Mouse (Mus musculus) A20 (cell line): ENCODE data around the gene Hist1h2br.
"Not testable (repeated sequence)": the region's sequence is repeated elsewhere in the genome, so short reads cannot be mapped to it uniquely, and the experiment has no call there.

ENCODE experiments used
- DNase-seq: peaks from one replicate; pipeline ENCODE4 v3.0.0-alpha.2; 2011; ENCODE audit warnings: low read depth, low spot score

Hist1h2br gene

GRCm38 (mm10) chr13:21846356-21846755 is 12.8 kb downstream of the Hist1h2br start:
- DNase-seq = not testable (repeated sequence)

- no peak for DNase-seq
Observed at GRCm38 (mm10) chr13:21847883-21848282, 14.3 kb downstream of the Hist1h2br start.

- not testable (repeated sequence) for DNase-seq
Observed at GRCm38 (mm10) chr13:21850696-21851095, 17.2 kb downstream of the Hist1h2br start.

- DNase-seq = peak; percentile 58
Observed at GRCm38 (mm10) chr13:21852215-21852945, 18.8 kb downstream of the Hist1h2br start.

- peak; percentile 89 for DNase-seq
Observed at GRCm38 (mm10) chr13:21855146-21855545, 21.6 kb downstream of the Hist1h2br start.

- DNase-seq = peak; percentile 81
Observed at GRCm38 (mm10) chr13:21855698-21856162, 22.2 kb downstream of the Hist1h2br start.

- DNase-seq = no peak
Observed at GRCm38 (mm10) chr13:21861608-21862007, 28.1 kb downstream of the Hist1h2br start.

- not testable (repeated sequence) for DNase-seq
Observed at GRCm38 (mm10) chr13:21865503-21865902, 32.0 kb downstream of the Hist1h2br start.

- peak; percentile 16 for DNase-seq
Observed at GRCm38 (mm10) chr13:21880735-21881134, 47.2 kb downstream of the Hist1h2br start.

GRCm38 (mm10) chr13:21881878-21882669 is 48.5 kb downstream of the Hist1h2br start:
- peak; percentile 85 for DNase-seq

- peak; percentile 83 for DNase-seq
Observed at GRCm38 (mm10) chr13:21882760-21883405, 49.3 kb downstream of the Hist1h2br start.

GRCm38 (mm10) chr13:21883407-21883806 is 49.9 kb downstream of the Hist1h2br start:
- no peak for DNase-seq

GRCm38 (mm10) chr13:21884586-21884985 is 51.0 kb downstream of the Hist1h2br start:
- no peak for DNase-seq
